Mouse (Mus musculus): Measurements from ENCODE around the gene Ttll1. TPM values are rescaled to one million over a fixed set of nuclear protein-coding genes. Genes with fewer than 3 reads are reported as not detected.

Ttll1 gene
- total and polyA plus RNA-seq, 2 experiments, result 1.0 to 2.1 TPM

- Histone ChIP-seq H3K27me3 (ENCODE audit: control insufficient read depth, insufficient read depth, low read length) (no peaks in the 10 kb centered on the region), H3K27ac (replicated peaks; ENCODE audit: insufficient read depth, low read depth, low read length) (no peak overlapping the region), H3K79me2 (ENCODE audit: control insufficient read depth, insufficient read depth, low read length) (no peaks in the 10 kb centered on the region), H3K4me1 (ENCODE audit: control insufficient read depth, insufficient read depth, low read length) (no peaks in the 10 kb centered on the region), H3K36me3 (ENCODE audit: control insufficient read depth, insufficient read depth, low read length) (no peaks in the 10 kb centered on the region), H3K4me3 (ENCODE audit: insufficient read depth, low read depth, low read length) (no peak overlapping the region), H3K9ac (ENCODE audit: low read depth, low read length) (no peak overlapping the region)
- DNase-seq (ENCODE audit: extremely low read depth, low read depth, low spot score), result no peak
- TF ChIP-seq CTCF (IDR thresholded peaks at IDR 0.05; ENCODE audit: low read depth, low read length) (no peak), POLR2A (IDR thresholded peaks at IDR 0.05; ENCODE audit: extremely low read depth, insufficient read depth, low read length) (no peak)
- 98% methylated on average over 20 of the region's 20 CpGs for WGBS
These were observed 21.2 kb downstream of the Ttll1 start for GRCm38 (mm10) chr15:83489471-83489870.

GRCm38 (mm10) chr15:83487477-83488115 lies 23.1 kb downstream of the Ttll1 start:
- TF ChIP-seq CTCF (IDR thresholded peaks at IDR 0.05; ENCODE audit: low read depth, low read length), result no peak
- no peak for TF ChIP-seq POLR2A (IDR thresholded peaks at IDR 0.05; ENCODE audit: extremely low read depth, insufficient read depth, low read length)
- Histone ChIP-seq H3K36me3 (ENCODE audit: control insufficient read depth, insufficient read depth, low read length) (no peaks in the 10 kb centered on the region), H3K9ac (ENCODE audit: low read depth, low read length) (no peak overlapping the region), H3K27me3 (ENCODE audit: control insufficient read depth, insufficient read depth, low read length) (no peaks in the 10 kb centered on the region), H3K4me1 (ENCODE audit: control insufficient read depth, insufficient read depth, low read length) (no peaks in the 10 kb centered on the region), H3K4me3 (ENCODE audit: insufficient read depth, low read depth, low read length) (no peak overlapping the region), H3K79me2 (ENCODE audit: control insufficient read depth, insufficient read depth, low read length) (no peaks in the 10 kb centered on the region), H3K27ac (replicated peaks; ENCODE audit: insufficient read depth, low read depth, low read length) (no peak overlapping the region)
- no peak for DNase-seq (ENCODE audit: extremely low read depth, low read depth, low spot score)
- 86% methylated on average over 9 of the region's 9 CpGs for WGBS

GRCm38 (mm10) chr15:83484311-83484710 lies 26.4 kb downstream of the Ttll1 start:
- TF ChIP-seq POLR2A (IDR thresholded peaks at IDR 0.05; ENCODE audit: extremely low read depth, insufficient read depth, low read length), result no peak
- TF ChIP-seq CTCF (IDR thresholded peaks at IDR 0.05; ENCODE audit: low read depth, low read length), result no peak
- Histone ChIP-seq H3K27me3 (ENCODE audit: control insufficient read depth, insufficient read depth, low read length) (no peaks in the 10 kb centered on the region), H3K4me1 (ENCODE audit: control insufficient read depth, insufficient read depth, low read length) (no peaks in the 10 kb centered on the region), H3K36me3 (ENCODE audit: control insufficient read depth, insufficient read depth, low read length) (no peaks in the 10 kb centered on the region), H3K27ac (replicated peaks; ENCODE audit: insufficient read depth, low read depth, low read length) (no peak overlapping the region), H3K9ac (ENCODE audit: low read depth, low read length) (no peak overlapping the region), H3K4me3 (ENCODE audit: insufficient read depth, low read depth, low read length) (no peak overlapping the region), H3K79me2 (ENCODE audit: control insufficient read depth, insufficient read depth, low read length) (no peaks in the 10 kb centered on the region)
- WGBS, result 97% methylated on average over 10 of the region's 10 CpGs
- DNase-seq (ENCODE audit: extremely low read depth, low read depth, low spot score), result no peak

- TF ChIP-seq POLR2A (IDR thresholded peaks at IDR 0.05; ENCODE audit: extremely low read depth, insufficient read depth, low read length) (no peak), CTCF (IDR thresholded peaks at IDR 0.05; ENCODE audit: low read depth, low read length) (peak; percentile 55; the same call in 1 of the 2 replicates)
- no peaks in the 10 kb centered on the region for H3K36me3 ChIP-seq (ENCODE audit: control insufficient read depth, insufficient read depth, low read length)
- no peak overlapping the region for H3K4me3 ChIP-seq (ENCODE audit: insufficient read depth, low read depth, low read length)
- H3K4me1 ChIP-seq (ENCODE audit: control insufficient read depth, insufficient read depth, low read length), result no peaks in the 10 kb centered on the region
- H3K27me3 ChIP-seq (ENCODE audit: control insufficient read depth, insufficient read depth, low read length), result no peaks in the 10 kb centered on the region
- H3K79me2 ChIP-seq (ENCODE audit: control insufficient read depth, insufficient read depth, low read length), result no peaks in the 10 kb centered on the region
- H3K9ac ChIP-seq (ENCODE audit: low read depth, low read length), result no peak overlapping the region
- WGBS, result 58% methylated on average over 2 of the region's 2 CpGs
- peak; percentile 34 for DNase-seq (ENCODE audit: extremely low read depth, low read depth, low spot score)
- H3K27ac ChIP-seq (replicated peaks; ENCODE audit: insufficient read depth, low read depth, low read length), result no peak overlapping the region
These were observed 27.2 kb downstream of the Ttll1 start for GRCm38 (mm10) chr15:83483482-83483881.

GRCm38 (mm10) chr15:83482645-83483224 lies 28.0 kb downstream of the Ttll1 start:
- Histone ChIP-seq H3K36me3 (ENCODE audit: control insufficient read depth, insufficient read depth, low read length) (no peaks in the 10 kb centered on the region), H3K79me2 (ENCODE audit: control insufficient read depth, insufficient read depth, low read length) (no peaks in the 10 kb centered on the region), H3K4me1 (ENCODE audit: control insufficient read depth, insufficient read depth, low read length) (no peaks in the 10 kb centered on the region), H3K27ac (replicated peaks; ENCODE audit: insufficient read depth, low read depth, low read length) (no peak overlapping the region), H3K27me3 (ENCODE audit: control insufficient read depth, insufficient read depth, low read length) (no peaks in the 10 kb centered on the region), H3K4me3 (ENCODE audit: insufficient read depth, low read depth, low read length) (no peak overlapping the region), H3K9ac (ENCODE audit: low read depth, low read length) (no peak overlapping the region)
- DNase-seq (ENCODE audit: extremely low read depth, low read depth, low spot score), result no peak
- 84% methylated on average over 8 of the region's 8 CpGs for WGBS
- TF ChIP-seq CTCF (IDR thresholded peaks at IDR 0.05; ENCODE audit: low read depth, low read length), result no peak
- TF ChIP-seq POLR2A (IDR thresholded peaks at IDR 0.05; ENCODE audit: extremely low read depth, insufficient read depth, low read length), result no peak

- no peak overlapping the region for H3K4me3 ChIP-seq (ENCODE audit: insufficient read depth, low read depth, low read length)
- TF ChIP-seq CTCF (IDR thresholded peaks at IDR 0.05; ENCODE audit: low read depth, low read length) (no peak), POLR2A (IDR thresholded peaks at IDR 0.05; ENCODE audit: extremely low read depth, insufficient read depth, low read length) (no peak)
- H3K9ac ChIP-seq (ENCODE audit: low read depth, low read length), result no peak overlapping the region
- 65% methylated on average over 10 of the region's 10 CpGs for WGBS
- no peaks in the 10 kb centered on the region for H3K4me1 ChIP-seq (ENCODE audit: control insufficient read depth, insufficient read depth, low read length)
- no peaks in the 10 kb centered on the region for H3K79me2 ChIP-seq (ENCODE audit: control insufficient read depth, insufficient read depth, low read length)
- H3K36me3 ChIP-seq (ENCODE audit: control insufficient read depth, insufficient read depth, low read length), result no peaks in the 10 kb centered on the region
- H3K27ac ChIP-seq (replicated peaks; ENCODE audit: insufficient read depth, low read depth, low read length), result no peak overlapping the region
- no peaks in the 10 kb centered on the region for H3K27me3 ChIP-seq (ENCODE audit: control insufficient read depth, insufficient read depth, low read length)
- DNase-seq (ENCODE audit: extremely low read depth, low read depth, low spot score), result no peak
These were observed 29.4 kb downstream of the Ttll1 start for GRCm38 (mm10) chr15:83481236-83481780.

All from liver, adult 2 months (tissue).